Mouse (Mus musculus) WW6 (cell line): ENCODE data around the gene Agap1.

ENCODE experiments used
- DNase-seq: peaks from one replicate; pipeline ENCODE4 v3.0.0-alpha.2; 2013; ENCODE audit warnings: low read depth, low spot score

Agap1 gene

GRCm38 (mm10) chr1:89844064-89844463 is 389.5 kb downstream of the Agap1 start:
- peak; percentile 24 for DNase-seq

GRCm38 (mm10) chr1:89845487-89845886 is 390.9 kb downstream of the Agap1 start:
- no peak for DNase-seq

GRCm38 (mm10) chr1:89846148-89846547 is 391.5 kb downstream of the Agap1 start:
- no peak for DNase-seq

- no peak for DNase-seq
These were observed 393.9 kb downstream of the Agap1 start for GRCm38 (mm10) chr1:89848356-89849039.

GRCm38 (mm10) chr1:89849151-89849860 is 394.7 kb downstream of the Agap1 start:
- no peak for DNase-seq

GRCm38 (mm10) chr1:89849861-89850230 is 395.2 kb downstream of the Agap1 start:
- DNase-seq: no peak

- no peak for DNase-seq
These were observed 396.2 kb downstream of the Agap1 start for GRCm38 (mm10) chr1:89850681-89851414.

GRCm38 (mm10) chr1:89859182-89859581 is 404.6 kb downstream of the Agap1 start:
- DNase-seq: no peak

- no peak for DNase-seq
These were observed 405.6 kb downstream of the Agap1 start for GRCm38 (mm10) chr1:89860017-89860730.

GRCm38 (mm10) chr1:89865787-89866186 is 411.2 kb downstream of the Agap1 start:
- DNase-seq: no peak

- no peak for DNase-seq
These were observed 413.2 kb downstream of the Agap1 start for GRCm38 (mm10) chr1:89867847-89868246.

GRCm38 (mm10) chr1:89870134-89870905 is 415.7 kb downstream of the Agap1 start:
- DNase-seq: no peak

- DNase-seq: no peak
These were observed 416.3 kb downstream of the Agap1 start for GRCm38 (mm10) chr1:89870906-89871211.

GRCm38 (mm10) chr1:89876346-89877072 is 421.9 kb downstream of the Agap1 start:
- DNase-seq: no peak

GRCm38 (mm10) chr1:89878496-89878895 is 423.9 kb downstream of the Agap1 start:
- DNase-seq: no peak

- no peak for DNase-seq
These were observed 425.6 kb downstream of the Agap1 start for GRCm38 (mm10) chr1:89880193-89880592.

GRCm38 (mm10) chr1:89880834-89881233 is 426.2 kb downstream of the Agap1 start:
- no peak for DNase-seq

- DNase-seq: no peak
These were observed 429.7 kb downstream of the Agap1 start for GRCm38 (mm10) chr1:89884335-89884734.

- DNase-seq: no peak
These were observed 431.1 kb downstream of the Agap1 start for GRCm38 (mm10) chr1:89885696-89886095.

GRCm38 (mm10) chr1:89891400-89891799 is 436.8 kb downstream of the Agap1 start:
- no peak for DNase-seq

GRCm38 (mm10) chr1:89892281-89892680 is 437.7 kb downstream of the Agap1 start:
- no peak for DNase-seq
